Mouse (Mus musculus) midbrain, embryonic 15.5 days (tissue): ENCODE results near the gene Adcy6. TPM values are rescaled to one million over a fixed set of nuclear protein-coding genes. Genes with fewer than 3 reads are reported as not detected.

ENCODE experiments used
- ATAC-seq: fragments of 200-750 bp; cut with Nextera tagmentation; replicated peaks from 2 replicates; pipeline ENCODE4 v1.8.0; 2017; ENCODE audit warnings: moderate TSS enrichment
- H3K27ac ChIP-seq: fragments of 300-500 bp; sonication (generic); 2 replicates; pipeline ENCODE4 v1.5.1; 2015; ENCODE audit warnings: mild to moderate bottlenecking, inconsistent platforms
- H3K27me3 ChIP-seq: fragments of 300-500 bp; sonication (generic); replicated peaks from 2 replicates; pipeline ENCODE4 v1.6.1; 2015; ENCODE audit warnings: inconsistent platforms
- H3K36me3 ChIP-seq: fragments of 300-500 bp; sonication (generic); replicated peaks from 2 replicates; pipeline ENCODE4 v1.6.1; 2015; ENCODE audit warnings: inconsistent platforms
- H3K4me1 ChIP-seq: fragments of 300-500 bp; sonication (generic); 2 replicates; pipeline ENCODE4 v1.6.1; 2015; ENCODE audit warnings: inconsistent platforms
- H3K4me2 ChIP-seq: fragments of 300-500 bp; sonication (generic); 2 replicates; pipeline ENCODE4 v1.6.1; 2015; ENCODE audit warnings: inconsistent platforms, mild to moderate bottlenecking, moderate library complexity
- H3K4me3 ChIP-seq: fragments of 300-500 bp; sonication (generic); 2 replicates; pipeline ENCODE4 v1.5.1; 2015; ENCODE audit warnings: mild to moderate bottlenecking, inconsistent platforms
- H3K9ac ChIP-seq: fragments of 300-500 bp; sonication (generic); 2 replicates; pipeline ENCODE4 v1.6.1; 2015; ENCODE audit warnings: mild to moderate bottlenecking, inconsistent platforms
- H3K9me3 ChIP-seq: fragments of 300-500 bp; sonication (generic); 2 replicates; pipeline ENCODE4 v1.6.1; 2016; ENCODE audit warnings: inconsistent platforms
- WGBS: fragments of 180-500 bp; shearing (Covaris S2); methylation state at CpG from one replicate; pipeline ENCODE4 v1.1.7; 2015; ENCODE audit warnings: mixed read lengths; 5-methylcytosine and 5-hydroxymethylcytosine counted together
- polyA plus RNA-seq: library from polyadenylated mRNA; unstranded; fragments of >200 nt; fragmentation: Nextera tagmentation; extraction: Ambion mirVana; gene quantifications from 2 replicates; pipeline ENCODE4 v1.2.1, GENCODE M21; 2015

The Adcy6 gene
- polyA plus RNA-seq, 1 experiment from 2014 or later: 15.2 TPM

GRCm38 (mm10) chr15:98635291-98635841, 25.5 kb upstream of the Adcy6 start:
- no peaks in the 10 kb centered on the region for H3K9me3 ChIP-seq
- H3K27ac ChIP-seq: peak overlapping the region; percentile 99
- peak overlapping the region; percentile 95 for H3K9ac ChIP-seq
- peak overlapping the region; percentile 95 for H3K4me3 ChIP-seq
- 0 out of 2 replicates have a peak, but pooled peaks cover 3% of the 10 kb centered on the region for H3K27me3 ChIP-seq
- H3K4me1 ChIP-seq: peaks cover 57% of the 10 kb centered on the region
- WGBS: under 1% methylated on average over 21 of the region's 21 CpGs
- H3K4me2 ChIP-seq: peak overlapping the region; percentile 80
- peak; percentile 27; the same call in 1 of the 2 replicates for ATAC-seq
- H3K36me3 ChIP-seq: peaks cover 9% of the 10 kb centered on the region

- no peaks in the 10 kb centered on the region for H3K9me3 ChIP-seq
- H3K27ac ChIP-seq: peak overlapping the region; percentile 99
- peak; percentile 66 for ATAC-seq
- H3K9ac ChIP-seq: peak overlapping the region; percentile 95
- peak overlapping the region; percentile 95 for H3K4me3 ChIP-seq
- H3K27me3 ChIP-seq: 0 out of 2 replicates have a peak, but pooled peaks cover 3% of the 10 kb centered on the region
- peak overlapping the region; percentile 80 for H3K4me2 ChIP-seq
- H3K36me3 ChIP-seq: 0 out of 2 replicates have a peak, but pooled peaks cover 2% of the 10 kb centered on the region
- WGBS: 1% methylated on average over 64 of the region's 65 CpGs
- H3K4me1 ChIP-seq: peaks cover 57% of the 10 kb centered on the region
Measured at GRCm38 (mm10) chr15:98634541-98635081, 24.7 kb upstream of the Adcy6 start.

GRCm38 (mm10) chr15:98633822-98634470, 24.1 kb upstream of the Adcy6 start:
- peak overlapping the region; percentile 99 for H3K27ac ChIP-seq
- peak; percentile 9; the same call in 1 of the 2 replicates for ATAC-seq
- H3K27me3 ChIP-seq: 0 out of 2 replicates have a peak, but pooled peaks cover 3% of the 10 kb centered on the region
- H3K4me3 ChIP-seq: peak overlapping the region; percentile 95
- 0 out of 2 replicates have a peak, but pooled peaks cover 2% of the 10 kb centered on the region for H3K36me3 ChIP-seq
- no peaks in the 10 kb centered on the region for H3K9me3 ChIP-seq
- peaks cover 61% of the 10 kb centered on the region for H3K4me1 ChIP-seq
- WGBS: under 1% methylated on average over 25 of the region's 25 CpGs
- H3K9ac ChIP-seq: peak overlapping the region; percentile 95
- peak overlapping the region; percentile 80 for H3K4me2 ChIP-seq

- H3K36me3 ChIP-seq: 0 out of 2 replicates have a peak, but pooled peaks cover 2% of the 10 kb centered on the region
- H3K4me2 ChIP-seq: peak overlapping the region; percentile 80
- H3K9me3 ChIP-seq: no peaks in the 10 kb centered on the region
- H3K27ac ChIP-seq: peak overlapping the region; percentile 99
- 1% methylated on average over 4 of the region's 4 CpGs for WGBS
- 0 out of 2 replicates have a peak, but pooled peaks cover 3% of the 10 kb centered on the region for H3K27me3 ChIP-seq
- H3K4me1 ChIP-seq: peaks cover 71% of the 10 kb centered on the region
- H3K9ac ChIP-seq: peak overlapping the region; percentile 95
- peak overlapping the region; percentile 95 for H3K4me3 ChIP-seq
- ATAC-seq: no peak
Measured at GRCm38 (mm10) chr15:98632921-98633320, 23.0 kb upstream of the Adcy6 start.

- Histone ChIP-seq H3K4me1 (peaks cover 66% of the 10 kb centered on the region), H3K36me3 (0 out of 2 replicates have a peak, but pooled peaks cover 1% of the 10 kb centered on the region), H3K9me3 (no peaks in the 10 kb centered on the region), H3K4me3 (peak overlapping the region; percentile 95), H3K9ac (peak overlapping the region; percentile 95), H3K27ac (peak overlapping the region; percentile 99), H3K4me2 (peak overlapping the region; percentile 80), H3K27me3 (0 out of 2 replicates have a peak, but pooled peaks cover 3% of the 10 kb centered on the region)
- ATAC-seq: peak; percentile 51
- under 1% methylated on average over 25 of the region's 25 CpGs for WGBS
Measured at GRCm38 (mm10) chr15:98632107-98632744, 22.4 kb upstream of the Adcy6 start.

GRCm38 (mm10) chr15:98631493-98631892, 21.6 kb upstream of the Adcy6 start:
- Histone ChIP-seq H3K36me3 (no peaks in the 10 kb centered on the region), H3K4me3 (peak overlapping the region; percentile 95), H3K4me2 (peak overlapping the region; percentile 80), H3K27ac (peak overlapping the region; percentile 99), H3K9me3 (no peaks in the 10 kb centered on the region), H3K27me3 (0 out of 2 replicates have a peak, but pooled peaks cover 3% of the 10 kb centered on the region), H3K9ac (peak overlapping the region; percentile 95; the same call in 1 of the 2 replicates), H3K4me1 (peaks cover 58% of the 10 kb centered on the region)
- peak; percentile 9; the same call in 1 of the 2 replicates for ATAC-seq
- WGBS: 0% methylated on average over 18 of the region's 18 CpGs

- Histone ChIP-seq H3K4me3 (peak within 1 kb of the TSS; percentile 95), H3K4me1 (peaks cover 49% of the 10 kb centered on the region), H3K9me3 (no peaks in the 10 kb centered on the region), H3K36me3 (no peaks in the 10 kb centered on the region), H3K9ac (peak within 1 kb of the TSS; percentile 95; the same call in 1 of the 2 replicates), H3K27me3 (0 out of 2 replicates have a peak, but pooled peaks cover 3% of the 10 kb centered on the region), H3K4me2 (peak within 1 kb of the TSS; percentile 80), H3K27ac (peak within 1 kb of the TSS; percentile 99)
- WGBS: 48% methylated on average over 4 of the region's 4 CpGs
- no peak for ATAC-seq
Measured at GRCm38 (mm10) chr15:98630540-98630939, 20.7 kb upstream of the Adcy6 start, which contains the start of gene Cacnb3. Gene Cacnb3, plus strand, starts transcription at chr15:98630840.

GRCm38 (mm10) chr15:98629464-98629863, 19.6 kb upstream of the Adcy6 start:
- peaks cover 45% of the 10 kb centered on the region for H3K4me1 ChIP-seq
- H3K9ac ChIP-seq: no peak overlapping the region
- H3K9me3 ChIP-seq: no peaks in the 10 kb centered on the region
- 60% methylated on average over 6 of the region's 6 CpGs for WGBS
- no peaks in the 10 kb centered on the region for H3K36me3 ChIP-seq
- no peak for ATAC-seq
- 0 out of 2 replicates have a peak, but pooled peaks cover 3% of the 10 kb centered on the region for H3K27me3 ChIP-seq
- no peak overlapping the region for H3K4me2 ChIP-seq
- peak overlapping the region; percentile 62; the same call in 1 of the 2 replicates for H3K27ac ChIP-seq
- no peak overlapping the region for H3K4me3 ChIP-seq

GRCm38 (mm10) chr15:98628589-98629254, 18.8 kb upstream of the Adcy6 start:
- Histone ChIP-seq H3K4me1 (peaks cover 41% of the 10 kb centered on the region), H3K9me3 (no peaks in the 10 kb centered on the region), H3K4me3 (peak overlapping the region; percentile 7), H3K4me2 (peak overlapping the region; percentile 43), H3K36me3 (no peaks in the 10 kb centered on the region), H3K9ac (peak overlapping the region; percentile 25; the same call in 1 of the 2 replicates), H3K27me3 (0 out of 2 replicates have a peak, but pooled peaks cover 3% of the 10 kb centered on the region), H3K27ac (peak overlapping the region; percentile 62)
- 8% methylated on average over 20 of the region's 20 CpGs for WGBS
- 0 out of 2 replicates have a peak, but pooled peaks have one; percentile 32 for ATAC-seq

GRCm38 (mm10) chr15:98626487-98627212, 16.8 kb upstream of the Adcy6 start:
- H3K9me3 ChIP-seq: no peaks in the 10 kb centered on the region
- H3K4me3 ChIP-seq: no peak overlapping the region
- peaks cover 26% of the 10 kb centered on the region for H3K4me1 ChIP-seq
- H3K4me2 ChIP-seq: no peak overlapping the region
- H3K27ac ChIP-seq: no peak overlapping the region
- no peak overlapping the region for H3K9ac ChIP-seq
- ATAC-seq: no peak
- 76% methylated on average over 7 of the region's 7 CpGs for WGBS
- H3K36me3 ChIP-seq: no peaks in the 10 kb centered on the region
- 0 out of 2 replicates have a peak, but pooled peaks cover 3% of the 10 kb centered on the region for H3K27me3 ChIP-seq

- no peak overlapping the region for H3K4me2 ChIP-seq
- H3K27me3 ChIP-seq: 0 out of 2 replicates have a peak, but pooled peaks cover under 1% of the 10 kb centered on the region
- ATAC-seq: no peak
- no peak overlapping the region for H3K9ac ChIP-seq
- H3K9me3 ChIP-seq: no peaks in the 10 kb centered on the region
- 25% methylated on average over 8 of the region's 8 CpGs for WGBS
- no peak overlapping the region for H3K27ac ChIP-seq
- no peak overlapping the region for H3K4me3 ChIP-seq
- H3K36me3 ChIP-seq: no peaks in the 10 kb centered on the region
- peaks cover 20% of the 10 kb centered on the region for H3K4me1 ChIP-seq
Measured at GRCm38 (mm10) chr15:98626078-98626477, 16.2 kb upstream of the Adcy6 start.
